Comparison of ENCODE assay signal across 21 mouse cellular contexts in genomic region chr2:72379425-72379824, GRCm38 (mm10).
DNase-seq lines count a peak whose midpoint lies in the region; ATAC-seq and TF ChIP-seq lines count a peak whose summit lies in the region.
"Had no signal": no experiment of that assay in that cellular context is flagged by ENCODE, and none has a peak within 500 bp of the region (broad histone marks: within the 10 kb centered on the region; RNA-seq: fewer than 3 reads in every experiment).

No protein-coding gene starts in this region.

- no peak for TF ChIP-seq POLR2A in CH12.LX (IDR thresholded peaks at IDR 0.05; ENCODE audit: low read depth, low read length)
- no peak for TF ChIP-seq POLR2A in bone marrow macrophage, adult 2 months (IDR thresholded peaks at IDR 0.05; ENCODE audit: borderline replicate concordance, low read depth, low read length)

- no peaks in the 10 kb centered on the region for H3K27me3 ChIP-seq in CH12.LX (replicated peaks)
- H3K27me3 ChIP-seq: embryonic facial prominence, embryonic 15.5 days; heart, embryonic 12.5 days; hindbrain, embryonic 12.5 days had no signal

- no peak for TF ChIP-seq EP300 in CH12.LX (IDR thresholded peaks at IDR 0.05; ENCODE audit: low read length)

- H3K27ac ChIP-seq in CH12.LX (ENCODE audit: insufficient read depth, low read depth) (no peak overlapping the region), macrophage (peak overlapping the region; percentile 31)
- H3K27ac ChIP-seq in bone marrow macrophage, adult 2 months (ENCODE audit: insufficient read depth, low read depth, low read length) = peak overlapping the region; percentile 62
- H3K27ac ChIP-seq: embryonic facial prominence, embryonic 15.5 days; forebrain, embryonic 10.5 days; hindbrain, embryonic 12.5 days had no signal

- in situ Hi-C loops in CH12.LX (cut with MboI; ENCODE audit: low pct_ligation_motif_present, low pct_unique_long_range_greater_than_20kb, low sequenced_read_pairs) = no loop called here

- no peak overlapping the region for H3K9ac ChIP-seq in CH12.LX (ENCODE audit: insufficient read depth, low read depth)
- H3K9ac ChIP-seq: embryonic facial prominence, embryonic 15.5 days; heart, embryonic 12.5 days; hindbrain, embryonic 12.5 days had no signal

- no peaks in the 10 kb centered on the region for H3K9me3 ChIP-seq in CH12.LX (replicated peaks; ENCODE audit: low read length)
- H3K9me3 ChIP-seq: embryonic facial prominence, embryonic 15.5 days; forebrain, embryonic 10.5 days; heart, embryonic 12.5 days; hindbrain, embryonic 12.5 days had no signal

- H3K4me3 ChIP-seq in CH12.LX (replicated peaks in 1 of 3; ENCODE audit: low read depth in 2 of 3, low read length in 2 of 3, poor library complexity in 1 of 3) (no peak overlapping the region), macrophage (ENCODE audit: inconsistent target) (no peak overlapping the region)
- H3K4me3 ChIP-seq in bone marrow macrophage, adult 2 months (ENCODE audit: insufficient read depth, low read length) = no peak overlapping the region
- H3K4me3 ChIP-seq: embryonic facial prominence, embryonic 15.5 days; erythroblast, embryonic 14.5 days; forebrain, embryonic 10.5 days; heart, embryonic 12.5 days; hindbrain, embryonic 12.5 days had no signal

- DNase-seq in CH12.LX (ENCODE audit: extremely low read depth) = peak; percentile 18
- DNase-seq in T-cell, adult 2 months (ENCODE audit: low spot score) = no peak
- no peak for DNase-seq in thymus, postnatal 25 days
- DNase-seq in lung, postnatal 25 days (ENCODE audit: low spot score) = no peak
- no peak for DNase-seq in natural killer cell, adult 2 months (ENCODE audit: low spot score in 2 of 2)
- DNase-seq: adrenal gland, adult 8-10 months; cerebellum, adult 11-12 months; cerebellum, adult 9-11 months; cerebellum, postnatal 36 days had no signal

- ATAC-seq in neutrophil, adult 5-6 weeks (ENCODE audit: extremely low read depth, insufficient number of reproducible peaks, low FRiP score, poor library complexity, severe bottlenecking) = peak; percentile 48; the same call in 1 of the 2 replicates
- ATAC-seq: CD4-positive, CD25-positive, alpha-beta regulatory T cell, adult 4 months; forebrain, embryonic 14.5 days; hindbrain, embryonic 16.5 days; inflammation-experienced regulatory T-cells, adult 6 months had no signal

- H3K4me1 ChIP-seq in CH12.LX (ENCODE audit: control insufficient read depth in 1 of 2, insufficient read depth in 2 of 2) = peaks cover 0 to 10% of the 10 kb centered on the region in 2 experiments; a peak in 2 of 4 replicates
- peaks cover 52% of the 10 kb centered on the region for H3K4me1 ChIP-seq in bone marrow macrophage, adult 2 months (ENCODE audit: control insufficient read depth, insufficient read depth, low read length)
- H3K4me1 ChIP-seq: forebrain, embryonic 10.5 days; hindbrain, embryonic 12.5 days had no signal

- no peak for TF ChIP-seq RAD21 in CH12.LX (IDR thresholded peaks at IDR 0.05; ENCODE audit: low read depth, low read length)

- TF ChIP-seq CTCF in CH12.LX (conservative IDR thresholded peaks at IDR 0.05 in 1 of 2, IDR thresholded peaks at IDR 0.05 in 1 of 2; ENCODE audit: low read depth in 2 of 2, low read length in 2 of 2) = no peak
- no peak for TF ChIP-seq CTCF in bone marrow macrophage, adult 2 months (IDR thresholded peaks at IDR 0.05; ENCODE audit: low read depth, low read length)

- dilution Hi-C loops in CH12.LX (cut with MboI; ENCODE audit: extremely low pct_ligation_motif_present, extremely low pct_unique_long_range_greater_than_20kb, low sequenced_read_pairs) = no loop called here

- H3K4me2 ChIP-seq in CH12.LX (ENCODE audit: insufficient read depth, low read depth, poor library complexity, severe bottlenecking) = no peak overlapping the region
- H3K4me2 ChIP-seq: embryonic facial prominence, embryonic 15.5 days; heart, embryonic 12.5 days; hindbrain, embryonic 12.5 days had no signal

- no peaks in the 10 kb centered on the region for H3K79me2 ChIP-seq in CH12.LX (replicated peaks; ENCODE audit: control insufficient read depth, extremely low read depth, insufficient read depth, poor library complexity, severe bottlenecking)
- H3K79me2 ChIP-seq in macrophage (ENCODE audit: inconsistent target) = no peaks in the 10 kb centered on the region

- peaks cover 0 to 23% of the 10 kb centered on the region in 2 experiments for H3K36me3 ChIP-seq in CH12.LX (replicated peaks in 1 of 2; ENCODE audit: control insufficient read depth in 1 of 2, insufficient read depth in 1 of 2, low read length in 1 of 2)
- H3K36me3 ChIP-seq in macrophage (ENCODE audit: inconsistent target) = no peaks in the 10 kb centered on the region

- WGBS in macrophage (ENCODE audit: missing documents) = 10% methylated on average over 11 of the region's 11 CpGs

TF ChIP-seq in CH12.LX, 34 proteins besides CTCF, POLR2A, EP300 and RAD21:
- TF ChIP-seq JUN (IDR thresholded peaks at IDR 0.05; ENCODE audit: insufficient read depth, low read depth, low read length) = no peak
- no peak for TF ChIP-seq KAT2A (IDR thresholded peaks at IDR 0.05; ENCODE audit: insufficient replicate concordance, low read length)
- no peak for TF ChIP-seq HCFC1 (IDR thresholded peaks at IDR 0.05; ENCODE audit: low read depth, low read length)
- TF ChIP-seq POLR2AphosphoS2 (IDR thresholded peaks at IDR 0.05; ENCODE audit: low read depth, low read length) = no peak
- no peak for TF ChIP-seq BHLHE40 (IDR thresholded peaks at IDR 0.05; ENCODE audit: low read depth, low read length)
- TF ChIP-seq NRF1 (IDR thresholded peaks at IDR 0.05; ENCODE audit: low read depth, low read length) = no peak
- TF ChIP-seq MEF2A (IDR thresholded peaks at IDR 0.05; ENCODE audit: borderline replicate concordance, low read depth, low read length) = no peak
- TF ChIP-seq GABPA (IDR thresholded peaks at IDR 0.05; ENCODE audit: insufficient replicate concordance, low read depth, low read length) = no peak
- TF ChIP-seq UBTF (IDR thresholded peaks at IDR 0.05; ENCODE audit: low read depth, low read length) = no peak
- TF ChIP-seq MAZ (IDR thresholded peaks at IDR 0.05; ENCODE audit: low read depth, low read length) = no peak
- TF ChIP-seq ZC3H11A (IDR thresholded peaks at IDR 0.05; ENCODE audit: low read depth, low read length) = no peak
- no peak for TF ChIP-seq ZMIZ1 (IDR thresholded peaks at IDR 0.05; ENCODE audit: low read depth, low read length)
- TF ChIP-seq SIN3A (IDR thresholded peaks at IDR 0.05; ENCODE audit: low read length) = no peak
- no peak for TF ChIP-seq NELFE (IDR thresholded peaks at IDR 0.05; ENCODE audit: low read depth, low read length)
- no peak for TF ChIP-seq MXI1 (IDR thresholded peaks at IDR 0.05; ENCODE audit: low read depth, low read length)
- no peak for TF ChIP-seq TBP (conservative IDR thresholded peaks at IDR 0.05; ENCODE audit: low read depth, low read length)
- no peak for TF ChIP-seq CHD1 (IDR thresholded peaks at IDR 0.05; ENCODE audit: low read depth, low read length)
- TF ChIP-seq USF1 (IDR thresholded peaks at IDR 0.05; ENCODE audit: low read depth, low read length) = no peak
- TF ChIP-seq E2F4 (IDR thresholded peaks at IDR 0.05; ENCODE audit: insufficient replicate concordance, low read depth, low read length) = no peak
